Mouse (Mus musculus): ENCODE data around the gene Mrps26. TPM values are rescaled to one million over a fixed set of nuclear protein-coding genes. Genes with fewer than 3 reads are reported as not detected.
A peak's percentile ranks its signal among the peaks of the same experiment; 100 is the strongest.
"Not testable (repeated sequence)": the region's sequence is repeated elsewhere in the genome, so short reads cannot be mapped to it uniquely, and the experiment has no call there.

Mrps26 gene
- polyA plus RNA-seq (2016; fragmentation: Nextera tagmentation; extraction: Ambion mirVana): 84.8 and 89.0 TPM in 2 replicates

- Histone ChIP-seq H3K4me1 (peaks cover 23% of the 10 kb centered on the region), H3K4me3 (peak within 1 kb of the TSS; percentile 84), H3K36me3 (peaks cover 27% of the 10 kb centered on the region), H3K9me3 (replicated peaks) (no peaks in the 10 kb centered on the region), H3K27ac (replicated peaks) (peak within 1 kb of the TSS; percentile 86), H3K27me3 (ENCODE audit: low read depth, poor library complexity, severe bottlenecking) (no peaks in the 10 kb centered on the region)
- under 1% methylated on average over 61 of the region's 61 CpGs for WGBS
- peak; percentile 93 for DNase-seq (ENCODE audit: low spot score)
Measured at GRCm38 (mm10) chr2:130563212-130564055, at the start of gene Mrps26. Gene Mrps26 (plus strand): TSS chr2:130563742.

- Histone ChIP-seq H3K4me1 (peaks cover 23% of the 10 kb centered on the region), H3K4me3 (no peak overlapping the region), H3K36me3 (peaks cover 61% of the 10 kb centered on the region), H3K27ac (replicated peaks) (no peak overlapping the region), H3K27me3 (ENCODE audit: low read depth, poor library complexity, severe bottlenecking) (no peaks in the 10 kb centered on the region), H3K9me3 (replicated peaks) (no peaks in the 10 kb centered on the region)
- 96% methylated on average over 8 of the region's 8 CpGs for WGBS
- no peak for DNase-seq (ENCODE audit: low spot score)
Measured at GRCm38 (mm10) chr2:130513907-130514306, 49.6 kb upstream of the Mrps26 start.

- Histone ChIP-seq H3K4me1 (peaks cover 23% of the 10 kb centered on the region), H3K36me3 (peaks cover 66% of the 10 kb centered on the region), H3K27ac (replicated peaks) (no peak overlapping the region; the same call in 1 of the 2 replicates), H3K27me3 (ENCODE audit: low read depth, poor library complexity, severe bottlenecking) (no peaks in the 10 kb centered on the region), H3K4me3 (no peak overlapping the region), H3K9me3 (replicated peaks) (no peaks in the 10 kb centered on the region)
- DNase-seq (ENCODE audit: low spot score): peak; percentile 19
- 26% methylated on average over 5 of the region's 5 CpGs for WGBS
Measured at GRCm38 (mm10) chr2:130515791-130516190, 47.8 kb upstream of the Mrps26 start.

GRCm38 (mm10) chr2:130521927-130522326, 41.6 kb upstream of the Mrps26 start:
- Histone ChIP-seq H3K9me3 (replicated peaks) (no peaks in the 10 kb centered on the region), H3K4me1 (peaks cover 12% of the 10 kb centered on the region), H3K27ac (replicated peaks) (no peak overlapping the region), H3K36me3 (peaks cover 83% of the 10 kb centered on the region), H3K27me3 (ENCODE audit: low read depth, poor library complexity, severe bottlenecking) (no peaks in the 10 kb centered on the region), H3K4me3 (no peak overlapping the region)
- DNase-seq (ENCODE audit: low spot score): no peak
- WGBS: 94% methylated on average over 2 of the region's 2 CpGs

- not testable (repeated sequence) for H3K4me3 ChIP-seq; H3K9me3 ChIP-seq (replicated peaks); H3K27me3 ChIP-seq (ENCODE audit: low read depth, poor library complexity, severe bottlenecking); H3K4me1 ChIP-seq; DNase-seq (ENCODE audit: low spot score); H3K27ac ChIP-seq (replicated peaks)
- WGBS: 96% methylated on average over 3 of the region's 4 CpGs
- peaks cover 73% of the 10 kb centered on the region for H3K36me3 ChIP-seq
Measured at GRCm38 (mm10) chr2:130525480-130525879, 38.1 kb upstream of the Mrps26 start.

GRCm38 (mm10) chr2:130528457-130528856, 35.1 kb upstream of the Mrps26 start:
- Histone ChIP-seq H3K9me3 (replicated peaks) (no peaks in the 10 kb centered on the region), H3K27me3 (ENCODE audit: low read depth, poor library complexity, severe bottlenecking) (no peaks in the 10 kb centered on the region), H3K36me3 (peaks cover 63% of the 10 kb centered on the region), H3K4me1 (no peaks in the 10 kb centered on the region), H3K4me3 (no peak overlapping the region), H3K27ac (replicated peaks) (no peak overlapping the region)
- 92% methylated on average over 6 of the region's 6 CpGs for WGBS
- no peak for DNase-seq (ENCODE audit: low spot score)

GRCm38 (mm10) chr2:130529290-130529689, 34.3 kb upstream of the Mrps26 start:
- WGBS: 90% methylated on average over 2 of the region's 2 CpGs
- no peak overlapping the region for H3K27ac ChIP-seq (replicated peaks)
- no peak for DNase-seq (ENCODE audit: low spot score)
- H3K36me3 ChIP-seq: peaks cover 63% of the 10 kb centered on the region
- no peak overlapping the region for H3K4me3 ChIP-seq
- no peaks in the 10 kb centered on the region for H3K9me3 ChIP-seq (replicated peaks)
- no peaks in the 10 kb centered on the region for H3K4me1 ChIP-seq
- no peaks in the 10 kb centered on the region for H3K27me3 ChIP-seq (ENCODE audit: low read depth, poor library complexity, severe bottlenecking)

- Histone ChIP-seq H3K9me3 (replicated peaks) (no peaks in the 10 kb centered on the region), H3K36me3 (peaks cover 66% of the 10 kb centered on the region), H3K27me3 (ENCODE audit: low read depth, poor library complexity, severe bottlenecking) (no peaks in the 10 kb centered on the region), H3K4me1 (no peaks in the 10 kb centered on the region), H3K4me3 (no peak overlapping the region), H3K27ac (replicated peaks) (no peak overlapping the region)
- WGBS: 86% methylated on average over 7 of the region's 7 CpGs
- DNase-seq (ENCODE audit: low spot score): no peak
Measured at GRCm38 (mm10) chr2:130529925-130530324, 33.6 kb upstream of the Mrps26 start.

GRCm38 (mm10) chr2:130532201-130532600, 31.3 kb upstream of the Mrps26 start:
- DNase-seq (ENCODE audit: low spot score): no peak
- H3K27ac ChIP-seq (replicated peaks): no peak overlapping the region
- WGBS: 90% methylated on average over 2 of the region's 2 CpGs
- H3K4me3 ChIP-seq: no peak overlapping the region
- peaks cover 69% of the 10 kb centered on the region for H3K36me3 ChIP-seq
- H3K9me3 ChIP-seq (replicated peaks): no peaks in the 10 kb centered on the region
- no peaks in the 10 kb centered on the region for H3K27me3 ChIP-seq (ENCODE audit: low read depth, poor library complexity, severe bottlenecking)
- no peaks in the 10 kb centered on the region for H3K4me1 ChIP-seq

- H3K36me3 ChIP-seq: peaks cover 79% of the 10 kb centered on the region
- WGBS: 92% methylated on average over 6 of the region's 6 CpGs
- H3K27ac ChIP-seq (replicated peaks): no peak overlapping the region
Measured at GRCm38 (mm10) chr2:130535017-130535416, 28.5 kb upstream of the Mrps26 start.

GRCm38 (mm10) chr2:130536890-130537289, 26.7 kb upstream of the Mrps26 start:
- H3K9me3 ChIP-seq (replicated peaks): no peaks in the 10 kb centered on the region
- no peaks in the 10 kb centered on the region for H3K4me1 ChIP-seq
- DNase-seq (ENCODE audit: low spot score): no peak
- no peak overlapping the region for H3K4me3 ChIP-seq
- 88% methylated on average over 3 of the region's 3 CpGs for WGBS
- H3K36me3 ChIP-seq: peaks cover 93% of the 10 kb centered on the region
- no peak overlapping the region for H3K27ac ChIP-seq (replicated peaks)
- no peaks in the 10 kb centered on the region for H3K27me3 ChIP-seq (ENCODE audit: low read depth, poor library complexity, severe bottlenecking)

More at GRCm38 (mm10) chr2:130535017-130535416, 28.5 kb upstream of the Mrps26 start:
- Histone ChIP-seq H3K9me3 (replicated peaks) (no peaks in the 10 kb centered on the region), H3K4me3 (no peak overlapping the region), H3K27me3 (ENCODE audit: low read depth, poor library complexity, severe bottlenecking) (no peaks in the 10 kb centered on the region), H3K4me1 (no peaks in the 10 kb centered on the region)
- DNase-seq (ENCODE audit: low spot score): no peak

GRCm38 (mm10) chr2:130538876-130539546, 24.5 kb upstream of the Mrps26 start:
- H3K36me3 ChIP-seq: peaks cover 94% of the 10 kb centered on the region
- H3K27ac ChIP-seq (replicated peaks): no peak overlapping the region
- no peak overlapping the region for H3K4me3 ChIP-seq
- no peaks in the 10 kb centered on the region for H3K4me1 ChIP-seq
- H3K9me3 ChIP-seq (replicated peaks): no peaks in the 10 kb centered on the region
- H3K27me3 ChIP-seq (ENCODE audit: low read depth, poor library complexity, severe bottlenecking): no peaks in the 10 kb centered on the region
- DNase-seq (ENCODE audit: low spot score): no peak
- WGBS: 91% methylated on average over 8 of the region's 8 CpGs

GRCm38 (mm10) chr2:130540266-130540665, 23.3 kb upstream of the Mrps26 start:
- H3K4me1 ChIP-seq: no peaks in the 10 kb centered on the region
- H3K36me3 ChIP-seq: peaks cover 94% of the 10 kb centered on the region
- no peaks in the 10 kb centered on the region for H3K27me3 ChIP-seq (ENCODE audit: low read depth, poor library complexity, severe bottlenecking)
- DNase-seq (ENCODE audit: low spot score): no peak
- H3K27ac ChIP-seq (replicated peaks): no peak overlapping the region
- no peaks in the 10 kb centered on the region for H3K9me3 ChIP-seq (replicated peaks)
- 94% methylated on average over 9 of the region's 9 CpGs for WGBS
- no peak overlapping the region for H3K4me3 ChIP-seq
